Mouse (Mus musculus) megakaryocyte progenitor cell, adult 5-6 weeks (primary cell): ENCODE results near the gene Gm20479. TPM values are rescaled to one million over a fixed set of nuclear protein-coding genes. Genes with fewer than 3 reads are reported as not detected.

Experiments used
- ATAC-seq: replicated peaks from 2 replicates; pipeline ENCODE4 v1.8.0; 2016; ENCODE audit warnings: mild to moderate bottlenecking, moderate TSS enrichment, inconsistent platforms; ENCODE audit not compliant: poor library complexity
- total RNA-seq, 2 experiments: library from RNA; stranded (forward) in 1 of 2; stranded (reverse) in 1 of 2; fragments of 157-497, 149-512 nt in 1 of 2; fragments of 200-1000 nt in 1 of 2; gene quantifications; 2 replicates each; pipeline versions ENCODE4 v1.2.3 to v1.2.4; 2015 to 2017

Gene Gm20479
- total RNA-seq, 2 experiments from 2014 or later: not detected

GRCm38 (mm10) chr7:27315958-27316357 is 41.3 kb downstream of the Gm20479 start:
- ATAC-seq: no peak

DNA sequence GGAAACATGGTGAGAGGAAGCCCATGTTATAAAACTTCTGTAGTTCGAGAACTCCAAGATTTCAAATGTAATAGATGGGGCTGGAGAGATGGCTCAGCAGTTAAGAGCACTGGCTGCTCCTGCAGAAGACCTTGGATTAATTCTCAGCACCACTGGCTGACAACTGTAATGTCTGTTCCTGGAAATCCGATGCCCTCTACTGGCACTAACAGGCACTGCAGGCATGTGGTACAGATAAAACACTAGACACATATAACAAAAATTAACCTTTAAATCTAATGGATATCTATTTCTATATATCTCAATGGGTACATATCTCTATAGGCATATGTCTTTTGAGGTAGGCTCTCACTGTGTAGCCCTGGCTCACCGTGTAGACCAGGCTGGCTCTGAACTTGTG is 42.8 kb downstream of the Gm20479 start:
- ATAC-seq: no peak

- no peak for ATAC-seq
These were observed 45.5 kb downstream of the Gm20479 start for GRCm38 (mm10) chr7:27311651-27312284.

DNA sequence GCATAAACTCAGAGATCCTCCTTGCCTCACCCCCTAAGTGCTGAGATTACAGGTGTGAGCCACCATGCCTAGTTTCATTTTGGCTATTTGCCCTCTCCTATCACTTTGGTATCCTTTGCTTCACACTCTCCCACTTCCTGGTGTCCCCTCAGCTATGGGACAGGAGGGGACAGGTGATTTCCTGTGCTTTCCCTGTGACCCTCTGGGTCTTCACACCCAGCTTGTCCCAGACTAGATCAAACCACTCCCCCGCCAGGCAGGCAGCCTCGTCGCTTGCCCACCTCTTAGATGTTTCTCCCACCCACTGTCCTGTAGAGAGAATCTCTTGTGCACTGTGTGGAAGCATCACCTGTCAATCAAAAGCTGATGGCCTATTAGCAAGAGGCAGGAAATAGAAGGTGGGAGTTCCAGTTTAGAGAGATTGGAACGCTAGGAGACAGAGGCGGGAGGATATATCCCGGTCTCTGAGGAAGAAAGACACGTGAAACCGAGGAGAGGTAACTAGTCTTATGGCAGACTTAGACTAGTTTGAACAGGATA is 46.2 kb downstream of the Gm20479 start:
- no peak for ATAC-seq

DNA sequence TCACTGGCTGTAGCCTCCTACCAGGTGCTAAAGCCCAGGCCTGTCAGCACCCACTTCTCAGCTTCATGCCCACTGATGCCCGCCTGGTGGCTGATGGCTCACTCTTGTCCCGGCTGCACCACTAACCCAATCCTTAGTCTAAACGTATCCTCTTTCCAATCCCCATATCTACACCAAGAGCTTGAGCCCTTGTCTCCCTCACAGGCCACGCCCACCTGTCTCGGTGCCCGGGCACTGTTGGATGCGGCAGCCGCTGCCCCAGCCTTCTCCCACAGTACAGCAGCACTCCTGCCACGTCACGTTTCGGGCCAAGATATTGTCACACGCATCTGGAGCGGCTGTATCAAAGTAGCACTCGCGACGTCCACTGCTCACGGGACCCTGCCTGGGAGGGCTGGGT is 46.9 kb downstream of the Gm20479 start:
- peak; percentile 75 for ATAC-seq

DNA sequence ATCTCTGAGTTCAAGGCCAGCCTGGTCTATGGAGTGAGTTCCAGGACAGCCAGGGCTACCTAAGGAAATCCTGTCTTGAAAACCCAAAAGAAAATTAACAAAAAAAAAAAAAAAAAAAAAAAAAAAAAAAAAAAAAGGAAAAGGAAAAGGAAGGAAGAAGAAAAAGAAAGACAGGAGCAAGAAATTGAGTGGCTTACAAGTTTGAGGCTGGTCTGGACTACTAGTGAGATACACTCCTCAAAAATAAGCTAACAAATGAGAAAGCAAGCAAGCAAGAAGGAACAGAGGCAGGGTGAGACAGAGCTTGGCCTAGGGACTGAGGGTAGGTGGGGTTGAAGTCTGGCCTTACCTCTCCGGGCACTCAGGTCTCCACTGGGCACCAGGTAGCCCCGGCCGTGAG is 47.4 kb downstream of the Gm20479 start:
- ATAC-seq: no peak

GRCm38 (mm10) chr7:27308821-27309549 is 48.2 kb downstream of the Gm20479 start:
- no peak for ATAC-seq

DNA sequence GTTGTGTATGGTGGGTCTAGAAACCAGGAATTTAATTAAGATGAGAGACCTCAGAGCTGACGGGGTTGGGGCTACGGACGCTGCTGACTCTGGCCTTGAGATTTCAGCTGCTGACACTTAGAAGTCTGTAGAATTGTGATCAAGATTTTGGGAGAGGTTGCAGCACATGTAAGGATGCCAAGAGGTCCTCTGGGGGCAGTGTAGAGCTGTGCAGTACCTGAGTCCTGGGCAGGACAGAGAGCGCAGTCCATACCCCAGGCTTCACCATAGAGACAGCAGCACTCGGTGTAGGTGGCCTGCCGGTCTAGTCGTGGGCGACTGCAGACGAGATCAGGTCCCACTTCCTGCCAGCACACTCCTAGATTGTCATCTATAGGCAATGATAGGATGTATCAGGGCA is 49.7 kb downstream of the Gm20479 start:
- ATAC-seq: peak; percentile 47

DNA sequence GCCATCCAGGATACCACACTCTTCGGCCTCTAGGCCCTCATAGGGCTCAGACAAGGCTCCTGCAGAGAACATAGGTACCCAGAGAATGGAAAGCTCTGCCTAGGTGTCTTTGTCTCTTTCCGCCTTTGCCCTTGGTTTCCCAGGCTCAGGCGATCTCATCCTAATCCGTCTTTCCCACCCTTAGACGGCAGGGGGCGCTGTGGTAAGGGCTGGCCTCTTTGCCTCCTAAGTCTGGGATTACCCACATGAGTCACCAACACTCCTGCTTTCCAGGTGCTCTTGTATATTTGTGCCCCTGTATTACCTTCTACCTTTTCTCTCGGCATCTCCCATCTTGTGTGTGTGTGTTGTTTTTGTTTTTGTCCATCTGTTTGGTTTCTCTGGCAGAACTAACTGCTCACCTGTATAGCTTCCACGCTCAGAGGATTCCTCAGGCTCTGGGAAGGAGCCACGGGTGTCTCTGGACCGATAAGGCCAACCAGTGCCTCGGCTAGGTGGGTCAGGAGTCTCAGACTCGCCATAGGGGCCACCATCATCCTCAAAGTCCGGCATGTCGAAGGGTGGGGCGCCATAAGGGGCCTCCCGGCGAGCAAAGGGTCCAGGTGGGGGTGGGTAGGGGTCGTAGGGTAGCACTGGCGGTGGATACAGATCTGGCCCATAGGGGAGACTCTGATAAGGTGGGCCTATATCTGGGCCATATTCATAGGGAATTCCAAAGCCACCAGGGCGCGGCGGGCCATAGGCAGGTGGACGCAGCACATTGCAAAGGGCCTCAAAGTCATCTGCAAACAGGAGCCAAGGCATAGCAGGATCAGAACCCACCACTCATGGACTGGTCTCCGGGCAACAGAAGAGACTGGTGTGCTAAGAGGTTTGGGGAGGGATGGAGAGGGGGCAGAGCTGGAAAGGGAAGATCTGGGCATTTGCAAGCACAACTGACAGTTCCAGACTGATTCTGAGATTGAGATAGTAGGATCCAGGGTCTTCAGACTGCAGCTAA is 50.8 kb downstream of the Gm20479 start:
- peak; percentile 43 for ATAC-seq

- ATAC-seq: no peak
These were observed 52.0 kb downstream of the Gm20479 start for GRCm38 (mm10) chr7:27305091-27305730.

Other genes starting within 250 kb of the Gm20479 start
- not detected in 2 replicates for gene Cyp2f2, start 237.5 kb downstream of the Gm20479 start, total RNA-seq (2015)
- gene Cyp2f2, start 237.5 kb downstream of the Gm20479 start, total RNA-seq (2017): not detected in 2 replicates
- gene Cyp2t4, start 203.7 kb downstream of the Gm20479 start, total RNA-seq (2015): not detected in 2 replicates
- gene Cyp2t4, start 203.7 kb downstream of the Gm20479 start, total RNA-seq (2017): not detected in 2 replicates
- gene Egln2, start 190.6 kb downstream of the Gm20479 start, total RNA-seq (2015): 7.8 and 7.9 TPM in 2 replicates
- gene Egln2, start 190.6 kb downstream of the Gm20479 start, total RNA-seq (2017): 26.2 and 26.3 TPM in 2 replicates
- 43.2 and 43.5 TPM in 2 replicates for gene Rab4b, start 178.5 kb downstream of the Gm20479 start, total RNA-seq (2015)
- gene Rab4b, start 178.5 kb downstream of the Gm20479 start, total RNA-seq (2017): 8.5 and 9.8 TPM in 2 replicates
- not detected in 2 replicates for gene Gm21983, start 176.3 kb downstream of the Gm20479 start, total RNA-seq (2015)
- gene Gm21983, start 176.3 kb downstream of the Gm20479 start, total RNA-seq (2017): not detected in 2 replicates
- gene Mia, start 176.3 kb downstream of the Gm20479 start, total RNA-seq (2015): 0.24 TPM in 1 of 2 replicates, not detected in the other
- not detected in 2 replicates for gene Mia, start 176.3 kb downstream of the Gm20479 start, total RNA-seq (2017)
- gene BC024978, start 161.6 kb downstream of the Gm20479 start, total RNA-seq (2015): 6.0 and 6.1 TPM in 2 replicates
- 0.58 and 1.0 TPM in 2 replicates for gene BC024978, start 161.6 kb downstream of the Gm20479 start, total RNA-seq (2017)
- 206 and 215 TPM in 2 replicates for gene Snrpa, start 161.1 kb downstream of the Gm20479 start, total RNA-seq (2015)
- gene Snrpa, start 161.1 kb downstream of the Gm20479 start, total RNA-seq (2017): 88.4 and 96.6 TPM in 2 replicates
- gene Itpkc, start 128.8 kb downstream of the Gm20479 start, total RNA-seq (2015): 1.7 and 1.9 TPM in 2 replicates
- 2.5 and 2.7 TPM in 2 replicates for gene Itpkc, start 128.8 kb downstream of the Gm20479 start, total RNA-seq (2017)
- 8.4 and 11.8 TPM in 2 replicates for gene Coq8b, start 124.4 kb downstream of the Gm20479 start, total RNA-seq (2015)
- gene Coq8b, start 124.4 kb downstream of the Gm20479 start, total RNA-seq (2017): 10.9 and 14.8 TPM in 2 replicates
- gene Numbl, start 99.0 kb downstream of the Gm20479 start, total RNA-seq (2015): 0.37 and 1.3 TPM in 2 replicates
- 0.57 and 0.83 TPM in 2 replicates for gene Numbl, start 99.0 kb downstream of the Gm20479 start, total RNA-seq (2017)
- 0.05 TPM in 1 of 2 replicates, not detected in the other for gene Ltbp4, start 19.7 kb downstream of the Gm20479 start, total RNA-seq (2015)
- gene Ltbp4, start 19.7 kb downstream of the Gm20479 start, total RNA-seq (2017): not detected in 2 replicates
- 18.8 and 23.9 TPM in 2 replicates for gene Shkbp1, start 1.4 kb downstream of the Gm20479 start, total RNA-seq (2015)
- 10.7 and 11.0 TPM in 2 replicates for gene Shkbp1, start 1.4 kb downstream of the Gm20479 start, total RNA-seq (2017)
- gene Sptbn4, start 90.3 kb upstream of the Gm20479 start, total RNA-seq (2015): 0.02 and 0.07 TPM in 2 replicates
- not detected in 2 replicates for gene Sptbn4, start 90.3 kb upstream of the Gm20479 start, total RNA-seq (2017)
- 31.8 and 53.4 TPM in 2 replicates for gene Blvrb, start 90.6 kb upstream of the Gm20479 start, total RNA-seq (2015)
- gene Blvrb, start 90.6 kb upstream of the Gm20479 start, total RNA-seq (2017): 21.2 and 30.2 TPM in 2 replicates
- gene Sertad3, start 116.3 kb upstream of the Gm20479 start, total RNA-seq (2015): 2.5 and 2.9 TPM in 2 replicates
- 6.1 and 7.6 TPM in 2 replicates for gene Sertad3, start 116.3 kb upstream of the Gm20479 start, total RNA-seq (2017)
- gene Sertad1, start 129.5 kb upstream of the Gm20479 start, total RNA-seq (2015): 9.2 and 12.5 TPM in 2 replicates
- 5.9 and 6.8 TPM in 2 replicates for gene Sertad1, start 129.5 kb upstream of the Gm20479 start, total RNA-seq (2017)
- 0.52 and 0.68 TPM in 2 replicates for gene Prx, start 141.9 kb upstream of the Gm20479 start, total RNA-seq (2015)
- 0.75 and 0.81 TPM in 2 replicates for gene Prx, start 141.9 kb upstream of the Gm20479 start, total RNA-seq (2017)
- gene Hipk4, start 165.8 kb upstream of the Gm20479 start, total RNA-seq (2015): 0.10 and 0.25 TPM in 2 replicates
- 0.07 and 0.29 TPM in 2 replicates for gene Hipk4, start 165.8 kb upstream of the Gm20479 start, total RNA-seq (2017)
- gene Pld3, start 195.8 kb upstream of the Gm20479 start, total RNA-seq (2015): 9.3 and 9.4 TPM in 2 replicates
- 5.3 and 7.5 TPM in 2 replicates for gene Pld3, start 195.8 kb upstream of the Gm20479 start, total RNA-seq (2017)
- 13.4 and 14.1 TPM in 2 replicates for gene 2310022A10Rik, start 195.8 kb upstream of the Gm20479 start, total RNA-seq (2015)
- gene 2310022A10Rik, start 195.8 kb upstream of the Gm20479 start, total RNA-seq (2017): 12.4 and 15.6 TPM in 2 replicates
- 33.8 and 40.3 TPM in 2 replicates for gene Akt2, start 234.1 kb upstream of the Gm20479 start, total RNA-seq (2015)
- 46.9 and 50.2 TPM in 2 replicates for gene Akt2, start 234.1 kb upstream of the Gm20479 start, total RNA-seq (2017)